Mouse (Mus musculus) mammary gland, adult 2 months (tissue): ENCODE measurements around the gene Cmc1. TPM values are rescaled to one million over a fixed set of nuclear protein-coding genes. Genes with fewer than 3 reads are reported as not detected.

Experiments
- polyA plus RNA-seq: library from polyadenylated mRNA; depleted of rRNA; stranded (reverse); fragments of >200 nt; gene quantifications from 2 replicates; pipeline ENCODE4 v1.2.3, GENCODE M21; 2012; ENCODE audit warnings: low replicate concordance; rRNA removed

The Cmc1 gene
- polyA plus RNA-seq: 1.5 and 2.4 TPM in 2 replicates

GRCm38 (mm10) chr9:118149407-118150402 lies at the start of gene Cmc1:
TSS of gene Cmc1 (minus strand) at chr9:118150177.

GRCm38 (mm10) chr9:118040218-118041021 lies 109.6 kb downstream of the Cmc1 start, which contains the start of gene Azi2:
TSS of gene Azi2 (plus strand) at chr9:118040499.

Other genes with a start within 250 kb of the Cmc1 start
- 20.4 and 26.2 TPM in 2 replicates for gene Azi2, start 109.7 kb downstream of the Cmc1 start, polyA plus RNA-seq